In genomic region chr6:89024101-89024650, GRCm38 (mm10) we compare ENCODE assay signal across 11 mouse cellular contexts.
DNase-seq lines count a peak whose midpoint lies in the region; ATAC-seq and TF ChIP-seq lines count a peak whose summit lies in the region.
"Had no signal": no experiment of that assay in that cellular context is flagged by ENCODE, and none has a peak within 500 bp of the region (broad histone marks: within the 10 kb centered on the region; RNA-seq: fewer than 3 reads in every experiment).

No protein-coding gene starts in this region.

- no peak for ATAC-seq in kidney, postnatal 0 days (replicated peaks; ENCODE audit: low FRiP score, low read depth)
- peak; percentile 79 for ATAC-seq in forebrain, postnatal 0 days
- ATAC-seq in midbrain, postnatal 0 days (ENCODE audit: low FRiP score): no peak

- no peak overlapping the region for H3K9ac ChIP-seq in kidney, postnatal 0 days (ENCODE audit: low read depth, low read length)
- H3K9ac ChIP-seq in forebrain, postnatal 0 days: no peak overlapping the region
- no peak overlapping the region for H3K9ac ChIP-seq in midbrain, postnatal 0 days (replicated peaks; ENCODE audit: low read length, poor library complexity, severe bottlenecking)

- WGBS in kidney, postnatal 0 days: 39% methylated on average over 11 of the region's 11 CpGs
- WGBS in forebrain, postnatal 0 days: 8% methylated on average over 11 of the region's 11 CpGs
- WGBS in midbrain, postnatal 0 days: 22% methylated on average over 11 of the region's 11 CpGs

- H3K27ac ChIP-seq in kidney, postnatal 0 days: no peak overlapping the region
- no peak overlapping the region for H3K27ac ChIP-seq in forebrain, postnatal 0 days (ENCODE audit: low read depth, low read length)
- H3K27ac ChIP-seq in midbrain, postnatal 0 days (ENCODE audit: low read depth, low read length): no peak overlapping the region

- H3K4me2 ChIP-seq in kidney, postnatal 0 days (ENCODE audit: low read length): no peak overlapping the region
- no peak overlapping the region for H3K4me2 ChIP-seq in forebrain, postnatal 0 days (ENCODE audit: low read depth)
- H3K4me2 ChIP-seq in midbrain, postnatal 0 days (ENCODE audit: low read depth, low read length, poor library complexity, severe bottlenecking): no peak overlapping the region

- H3K4me3 ChIP-seq in kidney, postnatal 0 days (replicated peaks; ENCODE audit: low read depth, low read length): no peak overlapping the region
- no peak overlapping the region for H3K4me3 ChIP-seq in forebrain, postnatal 0 days (ENCODE audit: low read depth, low read length)
- H3K4me3 ChIP-seq in midbrain, postnatal 0 days (ENCODE audit: low read depth, low read length): no peak overlapping the region

- no peaks in the 10 kb centered on the region for H3K36me3 ChIP-seq in kidney, postnatal 0 days (ENCODE audit: insufficient read depth, low read length)
- H3K36me3 ChIP-seq in forebrain, postnatal 0 days (ENCODE audit: insufficient read depth): no peaks in the 10 kb centered on the region
- no peaks in the 10 kb centered on the region for H3K36me3 ChIP-seq in midbrain, postnatal 0 days (ENCODE audit: insufficient read depth, low read length)

- H3K9me3 ChIP-seq in kidney, postnatal 0 days (replicated peaks; ENCODE audit: low read length): no peaks in the 10 kb centered on the region
- H3K9me3 ChIP-seq in forebrain, postnatal 0 days (ENCODE audit: low read length): no peaks in the 10 kb centered on the region
- no peaks in the 10 kb centered on the region for H3K9me3 ChIP-seq in midbrain, postnatal 0 days (ENCODE audit: low read length)

- TF ChIP-seq CTCF in kidney, postnatal 0 days (IDR thresholded peaks at IDR 0.05; ENCODE audit: low read depth): peak; percentile 48; the same call in 1 of the 2 replicates
- TF ChIP-seq CTCF in forebrain, postnatal 0 days (IDR thresholded peaks at IDR 0.05; ENCODE audit: low read depth): peak; percentile 49
- TF ChIP-seq CTCF in midbrain, postnatal 0 days (IDR thresholded peaks at IDR 0.05): peak; percentile 55

- H3K4me1 ChIP-seq in kidney, postnatal 0 days (replicated peaks; ENCODE audit: insufficient read depth, low read length): no peaks in the 10 kb centered on the region; the same call in 1 of the 2 replicates
- no peaks in the 10 kb centered on the region for H3K4me1 ChIP-seq in forebrain, postnatal 0 days (ENCODE audit: insufficient read depth)
- no peaks in the 10 kb centered on the region for H3K4me1 ChIP-seq in midbrain, postnatal 0 days (ENCODE audit: insufficient read depth, low read length)

- no peaks in the 10 kb centered on the region for H3K27me3 ChIP-seq in kidney, postnatal 0 days (ENCODE audit: insufficient read depth, low read length)
- peaks cover 34% of the 10 kb centered on the region for H3K27me3 ChIP-seq in forebrain, postnatal 0 days (ENCODE audit: insufficient read depth, low read length)
- H3K27me3 ChIP-seq in midbrain, postnatal 0 days (ENCODE audit: insufficient read depth, low read length): no peaks in the 10 kb centered on the region

- no peak for DNase-seq in kidney, postnatal 0 days (ENCODE audit: low spot score)
- no peak for DNase-seq in kidney, adult 18-20 months
- peak; percentile 58 for DNase-seq in Muller cell, postnatal 12 days (ENCODE audit: inconsistent ontology term)
- DNase-seq in forebrain, postnatal 0 days: peak; percentile 59
- peak; percentile 38 for DNase-seq in midbrain, postnatal 0 days (ENCODE audit: low spot score)
- DNase-seq in left cerebral cortex, adult 11 months (ENCODE audit: low spot score): no peak
- no peak for DNase-seq in kidney, postnatal 36 days
- no peak for DNase-seq in frontal cortex, postnatal 36 days (ENCODE audit: low spot score in 2 of 2)
- DNase-seq: gastrocnemius, postnatal 36 days; kidney, adult 11 months; lung, adult 18-20 months had no signal

Comparison
In these comparisons a context has a peak if more than half of its experiments do, and no peak if none do; other contexts are left out.
1. DNase-seq: peak in Muller cell, postnatal 12 days (single experiment), forebrain, postnatal 0 days (single experiment) and midbrain, postnatal 0 days (single experiment); none in kidney, postnatal 0 days (single experiment), kidney, adult 18-20 months (single experiment), left cerebral cortex, adult 11 months (single experiment), kidney, postnatal 36 days (0 of 2) and frontal cortex, postnatal 36 days (0 of 2).
2. Peak in every context shown above with its lines, with median percentiles within 50 percentile points of each other: CTCF ChIP-seq.